Mouse (Mus musculus) MEL (cell line): ENCODE measurements around the gene Erf. TPM values are rescaled to one million over a fixed set of nuclear protein-coding genes. Genes with fewer than 3 reads are reported as not detected.
A peak's percentile ranks its signal among the peaks of the same experiment; 100 is the strongest.

Experiments used
- DNase-seq: peaks from one replicate; pipeline ENCODE4 v3.0.0; 2011; ENCODE audit warnings: low read depth, low spot score
- H3K27ac ChIP-seq: 2 replicates; pipeline ENCODE4 v1.5.1; 2012; ENCODE audit warnings: low read depth, mild to moderate bottlenecking, control low read depth, low read length, moderate library complexity; ENCODE audit not compliant: control insufficient read depth
- H3K27me3 ChIP-seq, 2 experiments: fragments of 150-350 bp in 1 of 2; sonication (generic) in 1 of 2; 2 replicates each; pipeline ENCODE4 v1.6.1; 2012; ENCODE audit warnings: low read length in 2 of 2, mild to moderate bottlenecking in 2 of 2, improper control_type of control experiment in 1 of 2, moderate library complexity in 1 of 2; ENCODE audit not compliant: insufficient read depth in 2 of 2, control insufficient read depth in 1 of 2
- H3K36me3 ChIP-seq, 2 experiments: 2 replicates each; pipeline ENCODE4 v1.6.1; 2012 to 2014; ENCODE audit warnings: low read length in 2 of 2, improper control_type of control experiment in 1 of 2, inconsistent platforms in 1 of 2, mild to moderate bottlenecking in 1 of 2; ENCODE audit not compliant: insufficient read depth in 2 of 2, control insufficient read depth in 1 of 2
- H3K4me1 ChIP-seq, 2 experiments: fragments of 150-350 bp in 1 of 2; sonication (generic) in 1 of 2; 2 replicates each; pipeline ENCODE4 v1.6.1; 2012; ENCODE audit warnings: low read length in 2 of 2, improper control_type of control experiment in 1 of 2, mild to moderate bottlenecking in 1 of 2; ENCODE audit not compliant: insufficient read depth in 2 of 2, control insufficient read depth in 1 of 2
- H3K4me3 ChIP-seq, 2 experiments: fragments of 150-350 bp in 1 of 2; sonication (generic) in 1 of 2; 2 replicates each; pipeline ENCODE4 v1.5.1; 2012; ENCODE audit warnings: low read depth in 2 of 2, low read length in 2 of 2, mild to moderate bottlenecking in 2 of 2, moderate library complexity in 2 of 2, control low read depth in 1 of 2, improper control_type of control experiment in 1 of 2; ENCODE audit not compliant: control insufficient read depth in 1 of 2, insufficient read depth in 1 of 2
- H3K79me2 ChIP-seq: 2 replicates; pipeline ENCODE4 v1.6.1; 2012; ENCODE audit warnings: mild to moderate bottlenecking, low read length, moderate library complexity; ENCODE audit not compliant: control insufficient read depth, poor library complexity, insufficient read depth
- H3K9ac ChIP-seq: 2 replicates; pipeline ENCODE4 v1.6.1; 2012; ENCODE audit warnings: low read depth, mild to moderate bottlenecking, control low read depth, low read length, moderate library complexity; ENCODE audit not compliant: control insufficient read depth, poor library complexity, severe bottlenecking
- H3K9me3 ChIP-seq: fragments of 150-350 bp; sonication (generic); replicated peaks from 2 replicates; pipeline ENCODE4 v1.6.1; 2012; ENCODE audit warnings: mild to moderate bottlenecking, low read length, improper control_type of control experiment, moderate library complexity; ENCODE audit not compliant: insufficient read depth
- BHLHE40 ChIP-seq: IDR thresholded peaks from 2 replicates; pipeline ENCODE4 v1.6.1; 2012; ENCODE audit warnings: low read depth, mild to moderate bottlenecking, inconsistent platforms, low read length, improper control_type of control experiment, borderline replicate concordance
- CHD1 ChIP-seq: IDR thresholded peaks from 2 replicates; pipeline ENCODE4 v1.6.1; 2012; ENCODE audit warnings: low read depth, mild to moderate bottlenecking, inconsistent platforms, low read length, improper control_type of control experiment
- CTCF ChIP-seq, 3 experiments: IDR thresholded peaks in 2 of 3; conservative IDR thresholded peaks in 1 of 3; 2 replicates each; pipeline ENCODE4 v1.5.1; 2011 to 2012; ENCODE audit warnings: low read length in 3 of 3, low read depth in 2 of 3, mild to moderate bottlenecking in 2 of 3, improper control_type of control experiment in 1 of 3, inconsistent platforms in 1 of 3, mixed read lengths in 1 of 3, moderate library complexity in 1 of 3; ENCODE audit not compliant: control insufficient read depth in 1 of 3, insufficient read depth in 1 of 3, poor library complexity in 1 of 3, severe bottlenecking in 1 of 3
- E2F4 ChIP-seq: IDR thresholded peaks from 2 replicates; pipeline ENCODE4 v1.6.1; 2011; ENCODE audit warnings: low read depth, low read length, improper control_type of control experiment, borderline replicate concordance
- ELF1 ChIP-seq: IDR thresholded peaks from 2 replicates; pipeline ENCODE4 v1.6.1; 2014; ENCODE audit warnings: low read depth, mild to moderate bottlenecking, inconsistent platforms, low read length, improper control_type of control experiment, moderate library complexity
- EP300 ChIP-seq, 2 experiments: IDR thresholded peaks; 2 replicates each; pipeline ENCODE4 v1.6.1; 2011; ENCODE audit warnings: improper control_type of control experiment in 2 of 2, low read length in 2 of 2, low read depth in 1 of 2, mild to moderate bottlenecking in 1 of 2
- ETS1 ChIP-seq: IDR thresholded peaks from 2 replicates; pipeline ENCODE4 v1.6.1; 2012; ENCODE audit warnings: low read depth, mild to moderate bottlenecking, inconsistent platforms, low read length, improper control_type of control experiment, moderate library complexity
- KAT2A ChIP-seq: conservative IDR thresholded peaks from 2 replicates; pipeline ENCODE4 v1.6.1; 2012; ENCODE audit warnings: low read depth, low read length, improper control_type of control experiment, inconsistent platforms
- MAFK ChIP-seq: IDR thresholded peaks from 2 replicates; pipeline ENCODE4 v1.6.1; 2011; ENCODE audit warnings: low read depth, mild to moderate bottlenecking, low read length, improper control_type of control experiment, borderline replicate concordance
- MAX ChIP-seq: IDR thresholded peaks from 2 replicates; pipeline ENCODE4 v1.6.1; 2011; ENCODE audit warnings: low read length, improper control_type of control experiment
- MYC ChIP-seq: IDR thresholded peaks from 2 replicates; pipeline ENCODE4 v1.6.1; 2011; ENCODE audit warnings: low read depth, mild to moderate bottlenecking, low read length, improper control_type of control experiment, moderate library complexity
- NELFE ChIP-seq: IDR thresholded peaks from 2 replicates; pipeline ENCODE4 v1.6.1; 2011; ENCODE audit warnings: low read depth, low read length, improper control_type of control experiment
- NRF1 ChIP-seq: IDR thresholded peaks from 2 replicates; pipeline ENCODE4 v1.6.1; 2014; ENCODE audit warnings: low read depth, mild to moderate bottlenecking, inconsistent platforms, low read length, improper control_type of control experiment, moderate library complexity; ENCODE audit not compliant: poor library complexity, insufficient read depth, severe bottlenecking
- POLR2AphosphoS5 ChIP-seq: IDR thresholded peaks from 2 replicates; pipeline ENCODE4 v1.6.1; 2012; ENCODE audit warnings: low read depth, borderline replicate concordance, mild to moderate bottlenecking, inconsistent platforms, low read length, moderate library complexity, mixed read lengths
- RCOR1 ChIP-seq: IDR thresholded peaks from 2 replicates; pipeline ENCODE4 v1.6.1; 2012; ENCODE audit warnings: low read depth, mild to moderate bottlenecking, inconsistent platforms, low read length, improper control_type of control experiment
- SIN3A ChIP-seq: IDR thresholded peaks from 2 replicates; pipeline ENCODE4 v1.6.1; 2012; ENCODE audit warnings: low read length, improper control_type of control experiment, inconsistent platforms
- SMC3 ChIP-seq: IDR thresholded peaks from 2 replicates; pipeline ENCODE4 v1.6.1; 2011; ENCODE audit warnings: low read depth, low read length, improper control_type of control experiment
- USF1 ChIP-seq: IDR thresholded peaks from 2 replicates; pipeline ENCODE4 v1.6.1; 2014; ENCODE audit warnings: low read depth, mild to moderate bottlenecking, inconsistent platforms, low read length, improper control_type of control experiment, moderate library complexity
- USF2 ChIP-seq, 2 experiments: IDR thresholded peaks; 2 replicates each; pipeline ENCODE4 v1.6.1; 2011 to 2012; ENCODE audit warnings: improper control_type of control experiment in 2 of 2, low read length in 2 of 2, borderline replicate concordance in 1 of 2, inconsistent platforms in 1 of 2, low read depth in 1 of 2, mild to moderate bottlenecking in 1 of 2; ENCODE audit not compliant: insufficient read depth in 1 of 2
- ZC3H11A ChIP-seq: IDR thresholded peaks from 2 replicates; pipeline ENCODE4 v1.6.1; 2012; ENCODE audit warnings: low read depth, mild to moderate bottlenecking, inconsistent platforms, low read length, improper control_type of control experiment
- ZNF384 ChIP-seq: IDR thresholded peaks from 2 replicates; pipeline ENCODE4 v1.6.1; 2012; ENCODE audit warnings: low read depth, mild to moderate bottlenecking, inconsistent platforms, low read length, improper control_type of control experiment
- polyA plus RNA-seq, 2 experiments: library from polyadenylated mRNA; stranded (reverse) in 1 of 2; unstranded in 1 of 2; fragments of >175 nt in 1 of 2; fragments of >200 nt in 1 of 2; gene quantifications; 2 replicates each; pipeline versions ENCODE4 v1.2.1 to v1.2.4; 2012; ENCODE audit warnings: low replicate concordance in 2 of 2, low read depth in 1 of 2; ENCODE audit not compliant: insufficient read length in 2 of 2, insufficient read depth in 1 of 2, missing spikeins in 1 of 2
- total RNA-seq: library from RNA; depleted of rRNA; stranded (reverse); fragments of 300-350 nt; gene quantifications from 2 replicates; pipeline ENCODE4 v1.2.3, GENCODE M21; 2012

Gene Erf
- total and polyA plus RNA-seq, 3 experiments: 24.6 to 33.2 TPM; not detected in 1

DNA sequence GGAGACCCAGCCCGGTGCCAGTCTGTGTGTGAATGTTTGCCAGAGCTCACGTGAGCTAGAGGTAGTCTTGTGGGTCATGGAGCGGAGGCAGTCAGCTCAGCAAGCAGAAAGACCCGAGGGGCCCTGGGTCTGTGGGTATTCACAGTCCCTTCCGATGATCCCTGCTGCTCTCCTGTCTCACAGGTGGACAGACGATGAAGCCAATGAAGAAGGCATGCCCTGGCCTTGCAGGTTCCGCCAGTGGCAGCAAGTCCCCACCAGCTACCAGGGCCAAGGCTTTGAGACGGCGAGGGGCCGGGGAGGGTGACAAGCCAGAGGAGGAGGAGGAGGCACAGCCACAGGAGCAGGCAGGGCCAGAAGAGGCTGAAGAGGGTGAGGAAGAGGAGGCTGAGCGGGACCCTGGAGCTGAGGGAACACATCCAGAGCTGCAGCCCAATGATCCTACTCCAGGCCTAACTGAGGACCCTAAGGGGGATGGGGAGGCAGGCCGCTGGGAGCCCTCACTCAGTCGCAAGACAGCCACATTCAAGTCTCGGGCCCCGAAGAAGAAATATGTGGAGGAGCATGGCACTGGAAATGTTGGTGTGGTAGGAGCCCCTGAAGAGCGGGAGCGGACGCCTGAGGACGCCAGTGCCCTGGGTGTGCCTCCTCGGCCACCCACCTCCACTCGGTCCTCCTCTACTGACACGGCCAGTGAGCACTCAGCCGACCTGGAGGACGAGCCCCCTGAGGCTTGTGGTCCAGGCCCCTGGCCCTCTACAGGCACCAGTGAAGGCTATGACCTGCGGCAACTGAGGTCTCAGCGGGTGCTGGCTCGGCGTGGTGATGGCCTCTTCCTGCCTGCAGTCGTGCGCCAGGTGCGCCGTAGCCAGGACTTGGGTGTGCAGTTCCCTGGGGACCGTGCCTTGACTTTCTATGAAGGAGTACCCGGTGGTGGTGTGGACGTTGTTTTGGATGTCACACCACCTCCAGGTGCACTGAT, 20.4 kb upstream of the Erf start:
- H3K4me3 ChIP-seq: no peak overlapping the region

DNA sequence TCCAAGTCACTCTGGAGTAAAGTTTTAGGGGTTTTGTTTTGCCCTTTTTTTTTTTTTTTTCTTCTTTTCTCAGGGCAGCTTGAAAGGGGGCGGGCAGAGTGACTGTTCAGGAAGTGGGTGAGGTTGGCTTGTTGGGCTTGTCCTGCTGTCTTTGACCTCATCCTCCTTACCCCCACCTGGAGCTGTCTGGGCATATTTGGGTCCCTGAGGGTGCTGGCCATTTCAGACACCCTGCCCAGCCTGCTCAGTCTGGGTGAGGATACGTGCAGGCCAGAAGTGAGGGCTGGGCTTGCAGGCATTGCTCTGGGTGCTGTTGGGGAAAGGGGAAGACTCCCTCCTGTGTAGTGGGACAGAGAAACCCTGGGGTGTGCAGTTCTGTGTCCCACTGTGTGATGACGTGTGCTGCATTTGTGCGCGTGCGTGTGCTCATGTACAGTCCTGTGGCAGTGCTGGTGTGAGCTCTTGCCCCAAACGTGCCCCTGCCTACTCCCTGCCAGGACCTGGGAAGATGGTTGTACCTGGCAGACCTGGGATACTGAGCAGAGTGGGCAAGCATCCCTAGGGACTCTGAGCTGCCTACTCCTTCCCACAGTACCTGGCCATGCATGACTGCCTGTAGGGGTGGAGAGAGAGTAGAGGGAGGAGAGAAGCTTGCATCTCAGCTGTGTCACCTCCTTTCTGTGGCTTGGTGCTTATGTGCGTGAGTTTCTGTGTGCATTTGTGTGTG, 19.1 kb upstream of the Erf start:
- Histone ChIP-seq H3K4me3 (peak overlapping the region; percentile 66 to 85), H3K9me3 (no peaks in the 10 kb centered on the region), H3K4me1 (peaks cover 17 to 48% of the 10 kb centered on the region in 2 experiments), H3K27ac (peak overlapping the region; percentile 85), H3K36me3 (peaks cover 0 to 36% of the 10 kb centered on the region in 2 experiments; a peak in 2 of 4 replicates), H3K9ac (peak overlapping the region; percentile 84), H3K27me3 (no peaks in the 10 kb centered on the region), H3K79me2 (peaks cover 28% of the 10 kb centered on the region)
- peak; percentile 55 for DNase-seq
- no peak for TF ChIP-seq MAFK
- TF ChIP-seq USF1: no peak
- TF ChIP-seq ETS1: no peak
- TF ChIP-seq USF2 (IDR thresholded peaks at IDR 0.05; ENCODE audit: borderline replicate concordance in 1 of 2, insufficient read depth in 1 of 2, low read depth in 1 of 2, low read length in 2 of 2): no peak
- TF ChIP-seq SIN3A: peak; percentile 37; the same call in 1 of the 2 replicates
- TF ChIP-seq MAX: no peak
- TF ChIP-seq MYC: no peak
- TF ChIP-seq CHD1: no peak
- 0 out of 2 replicates have a peak, but pooled peaks have one; percentile 26 for TF ChIP-seq ELF1
- no peak for TF ChIP-seq POLR2AphosphoS5
- no peak for TF ChIP-seq BHLHE40
- TF ChIP-seq ZC3H11A: no peak
- no peak for TF ChIP-seq E2F4
- TF ChIP-seq RCOR1: no peak
- no peak for TF ChIP-seq EP300 (IDR thresholded peaks at IDR 0.05; ENCODE audit: low read depth in 1 of 2, low read length in 2 of 2)
- peak; percentile 85 for TF ChIP-seq ZNF384
- TF ChIP-seq NRF1: peak; percentile 52; the same call in 1 of the 2 replicates
- TF ChIP-seq, all 39 proteins: peak for 4

More for the DNA sequence above, 20.4 kb upstream of the Erf start:
- Histone ChIP-seq H3K79me2 (peaks cover 34% of the 10 kb centered on the region), H3K4me1 (peaks cover 20 to 59% of the 10 kb centered on the region in 2 experiments), H3K27ac (no peak overlapping the region), H3K27me3 (no peaks in the 10 kb centered on the region), H3K9ac (no peak overlapping the region), H3K9me3 (no peaks in the 10 kb centered on the region), H3K36me3 (peaks cover 0 to 45% of the 10 kb centered on the region in 2 experiments; a peak in 2 of 4 replicates)
- DNase-seq: no peak
- TF ChIP-seq SMC3 (no peak), CHD1 (no peak), KAT2A (no peak), CTCF (IDR thresholded peaks at IDR 0.05 in 2 of 3, conservative IDR thresholded peaks at IDR 0.05 in 1 of 3; ENCODE audit: control insufficient read depth in 1 of 3, insufficient read depth in 1 of 3, low read depth in 2 of 3, low read length in 3 of 3, poor library complexity in 1 of 3, severe bottlenecking in 1 of 3) (no peak), NELFE (no peak), ETS1 (no peak)
